Mouse (Mus musculus): ENCODE measurements at regions not wholly inside any gene's neighbourhood (a gene's known extent, or its start where the extent isn't known, plus 50 kb on each side); places are given as distances from the start of the nearest gene placed in this dataset.

DNA sequence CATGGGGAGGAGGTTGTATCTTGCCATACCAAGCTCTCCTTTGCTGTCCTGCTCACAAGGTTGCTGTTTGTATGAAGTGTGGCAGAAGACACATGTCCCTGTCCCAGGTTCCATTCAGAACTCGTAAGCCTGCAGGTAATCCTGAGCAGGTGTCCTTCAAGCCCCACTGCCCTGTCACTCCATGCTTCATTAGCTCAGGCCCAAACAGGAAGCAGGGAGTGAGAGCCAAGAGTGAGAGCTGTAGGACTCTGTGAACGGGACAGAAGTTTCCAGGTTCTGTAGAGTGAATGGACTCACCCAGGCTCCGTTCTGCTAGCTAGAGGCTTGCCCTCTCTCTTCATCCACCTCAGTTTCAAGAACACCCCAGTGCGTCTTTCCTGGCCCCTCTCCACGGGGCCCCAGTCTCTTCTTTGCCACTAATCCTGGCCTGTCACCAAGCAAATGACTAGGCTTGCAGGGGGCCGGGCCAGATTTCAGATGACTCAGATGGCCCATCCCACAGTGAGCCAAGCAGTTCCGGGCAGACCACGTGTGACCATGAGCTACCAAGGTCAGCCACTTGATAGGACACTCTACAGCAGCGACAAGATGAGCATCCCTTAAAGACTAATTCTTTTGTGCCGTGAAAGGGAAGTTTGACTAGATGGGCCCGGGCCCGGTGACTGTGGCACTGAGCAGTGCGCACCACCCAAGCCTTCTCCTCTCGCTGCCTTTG is 54.4 kb upstream of the Ubr2 start:
- DNase-seq (ENCODE audit: low read depth), result no peak

- no peak for DNase-seq (ENCODE audit: low read depth)
Observed at GRCm38 (mm10) chr17:47064006-47064405, 53.6 kb upstream of the Ubr2 start.

GRCm38 (mm10) chr17:47061031-47061620 is 50.8 kb upstream of the Ubr2 start:
- DNase-seq (ENCODE audit: low read depth), result no peak
